Mouse (Mus musculus): ENCODE data around the gene Uqcrfs1. TPM values are rescaled to one million over a fixed set of nuclear protein-coding genes. Genes with fewer than 3 reads are reported as not detected.

The Uqcrfs1 gene
- 312 and 338 TPM in 2 replicates for polyA plus RNA-seq (2015; fragmentation: Nextera tagmentation; extraction: Ambion mirVana)

DNA sequence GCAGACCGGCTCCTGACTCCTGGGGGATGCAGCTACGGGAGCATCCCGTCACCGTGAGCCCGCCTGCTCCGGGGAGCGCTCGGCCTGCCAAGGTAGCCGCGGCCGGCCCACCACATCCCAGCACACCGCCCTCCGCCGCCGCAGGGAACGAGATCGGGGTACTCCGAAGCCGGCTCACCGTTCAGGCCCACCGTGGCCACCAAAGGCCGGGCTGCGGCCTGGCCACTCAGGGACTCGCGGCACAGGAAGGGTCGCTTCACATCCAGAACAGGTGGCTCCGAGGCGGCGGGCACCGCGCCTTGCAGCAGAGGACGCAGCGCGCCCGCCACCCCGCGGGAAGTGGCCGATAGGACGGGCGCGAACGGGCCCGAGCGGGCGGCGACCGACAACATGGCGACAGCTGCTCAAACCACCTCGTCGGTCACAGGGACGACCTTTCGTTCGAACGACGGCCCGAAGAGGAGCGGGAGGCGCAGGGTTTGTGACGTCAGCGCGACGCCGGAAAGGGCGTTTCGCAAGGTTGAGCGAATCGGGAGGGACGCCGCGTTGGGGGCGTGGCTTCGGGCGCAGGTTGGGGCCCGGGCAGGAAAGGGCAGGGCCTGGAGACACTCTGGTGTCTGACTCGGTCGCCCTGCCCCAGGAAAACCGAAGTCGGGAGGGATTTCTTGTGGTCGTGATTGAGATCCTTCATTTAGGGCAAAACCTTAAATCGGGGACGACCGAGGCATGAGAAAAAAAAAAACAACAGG lies at the start of gene Uqcrfs1:
Gene Uqcrfs1 (minus strand): TSS at position 507 of the 749 bp plus-strand sequence.
- H3K9ac ChIP-seq (replicated peaks; ENCODE audit: low read length) = peak within 1 kb of the TSS; percentile 94
- H3K36me3 ChIP-seq (ENCODE audit: insufficient read depth, low read length) = peaks cover 7% of the 10 kb centered on the region
- under 1% methylated on average over 82 of the region's 82 CpGs for whole genome bisulfite sequencing
- H3K4me2 ChIP-seq (replicated peaks; ENCODE audit: low read depth, low read length) = peak within 1 kb of the TSS; percentile 84
- H3K4me3 ChIP-seq (ENCODE audit: low read length) = peak within 1 kb of the TSS; percentile 99
- no peaks in the 10 kb centered on the region for H3K9me3 ChIP-seq (ENCODE audit: low read length)
- H3K27me3 ChIP-seq (ENCODE audit: insufficient read depth, low read length) = no peaks in the 10 kb centered on the region
- H3K27ac ChIP-seq (ENCODE audit: low read length) = peak within 1 kb of the TSS; percentile 82
- H3K4me1 ChIP-seq (ENCODE audit: insufficient read depth, low read length) = peaks cover 16% of the 10 kb centered on the region
- peak; percentile 99 for ATAC-seq (ENCODE audit: low FRiP score, low TSS enrichment)

GRCm38 (mm10) chr13:30585786-30586185 lies 40.6 kb upstream of the Uqcrfs1 start:
- no peak overlapping the region for H3K27ac ChIP-seq (ENCODE audit: low read length)
- H3K9me3 ChIP-seq (ENCODE audit: low read length) = no peaks in the 10 kb centered on the region
- ATAC-seq (ENCODE audit: low FRiP score, low TSS enrichment) = no peak
- H3K4me1 ChIP-seq (ENCODE audit: insufficient read depth, low read length) = no peaks in the 10 kb centered on the region
- no peak overlapping the region for H3K9ac ChIP-seq (replicated peaks; ENCODE audit: low read length)
- no peaks in the 10 kb centered on the region for H3K36me3 ChIP-seq (ENCODE audit: insufficient read depth, low read length)
- no peak overlapping the region for H3K4me2 ChIP-seq (replicated peaks; ENCODE audit: low read depth, low read length)
- 86% methylated on average over 3 of the region's 3 CpGs for WGBS
- no peaks in the 10 kb centered on the region for H3K27me3 ChIP-seq (ENCODE audit: insufficient read depth, low read length)
- no peak overlapping the region for H3K4me3 ChIP-seq (ENCODE audit: low read length)

DNA sequence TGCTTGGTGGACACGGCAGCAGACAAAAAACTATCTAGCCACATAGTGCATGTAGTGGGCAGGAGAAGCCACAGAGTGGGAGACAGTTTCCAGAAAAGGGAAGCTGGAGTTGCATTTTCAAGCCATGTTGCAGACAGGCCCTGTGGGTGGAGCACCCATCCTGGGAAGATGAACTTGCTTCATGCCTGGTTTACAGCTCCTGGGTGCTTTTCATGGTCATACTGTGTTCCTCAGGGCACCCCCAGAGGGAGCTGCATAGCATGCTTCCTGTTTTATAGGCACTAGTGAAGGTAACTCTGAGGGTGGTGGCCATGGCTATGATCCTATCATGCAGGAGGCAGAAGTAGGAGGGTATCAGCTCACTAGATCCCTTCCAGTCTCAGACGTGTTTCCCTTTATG lies 37.4 kb upstream of the Uqcrfs1 start:
- H3K36me3 ChIP-seq (ENCODE audit: insufficient read depth, low read length) = no peaks in the 10 kb centered on the region
- H3K4me3 ChIP-seq (ENCODE audit: low read length) = no peak overlapping the region
- WGBS = 63% methylated on average over 2 of the region's 2 CpGs
- H3K9me3 ChIP-seq (ENCODE audit: low read length) = 0 out of 2 replicates have a peak, but pooled peaks cover 2% of the 10 kb centered on the region
- H3K4me1 ChIP-seq (ENCODE audit: insufficient read depth, low read length) = no peaks in the 10 kb centered on the region
- no peak for ATAC-seq (ENCODE audit: low FRiP score, low TSS enrichment)
- H3K27me3 ChIP-seq (ENCODE audit: insufficient read depth, low read length) = no peaks in the 10 kb centered on the region
- H3K27ac ChIP-seq (ENCODE audit: low read length) = no peak overlapping the region
- H3K4me2 ChIP-seq (replicated peaks; ENCODE audit: low read depth, low read length) = no peak overlapping the region
- no peak overlapping the region for H3K9ac ChIP-seq (replicated peaks; ENCODE audit: low read length)

DNA sequence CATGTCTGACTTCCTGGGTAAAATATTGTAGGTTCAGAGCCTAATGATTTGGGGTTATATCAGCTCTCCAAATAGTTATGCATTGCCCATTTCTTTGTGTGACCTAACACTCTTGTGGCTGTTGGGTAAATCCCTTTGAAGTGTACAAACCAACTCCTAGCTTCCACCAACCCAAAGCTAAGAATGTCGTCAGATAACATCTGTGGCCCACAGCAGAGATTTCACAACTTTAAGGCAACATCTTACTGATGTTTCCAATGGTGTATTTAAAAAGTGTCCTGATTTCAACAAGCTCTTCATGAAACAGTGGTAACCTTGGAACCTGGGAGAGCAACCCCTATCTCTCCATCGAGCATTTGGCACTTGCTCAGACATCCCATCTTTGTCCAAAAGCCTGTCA lies 33.6 kb upstream of the Uqcrfs1 start:
- no peaks in the 10 kb centered on the region for H3K36me3 ChIP-seq (ENCODE audit: insufficient read depth, low read length)
- H3K27ac ChIP-seq (ENCODE audit: low read length) = no peak overlapping the region
- 0 out of 2 replicates have a peak, but pooled peaks cover 4% of the 10 kb centered on the region for H3K9me3 ChIP-seq (ENCODE audit: low read length)
- no peaks in the 10 kb centered on the region for H3K27me3 ChIP-seq (ENCODE audit: insufficient read depth, low read length)
- WGBS = 74% methylated on average over 2 of the region's 2 CpGs
- ATAC-seq (ENCODE audit: low FRiP score, low TSS enrichment) = no peak
- no peak overlapping the region for H3K4me3 ChIP-seq (ENCODE audit: low read length)
- H3K9ac ChIP-seq (replicated peaks; ENCODE audit: low read length) = no peak overlapping the region
- H3K4me1 ChIP-seq (ENCODE audit: insufficient read depth, low read length) = no peaks in the 10 kb centered on the region
- no peak overlapping the region for H3K4me2 ChIP-seq (replicated peaks; ENCODE audit: low read depth, low read length)

- Histone ChIP-seq H3K27ac (ENCODE audit: low read length) (no peak overlapping the region), H3K4me3 (ENCODE audit: low read length) (no peak overlapping the region), H3K4me1 (ENCODE audit: insufficient read depth, low read length) (no peaks in the 10 kb centered on the region), H3K4me2 (replicated peaks; ENCODE audit: low read depth, low read length) (no peak overlapping the region), H3K27me3 (ENCODE audit: insufficient read depth, low read length) (no peaks in the 10 kb centered on the region), H3K9ac (replicated peaks; ENCODE audit: low read length) (no peak overlapping the region), H3K9me3 (ENCODE audit: low read length) (0 out of 2 replicates have a peak, but pooled peaks cover 4% of the 10 kb centered on the region), H3K36me3 (ENCODE audit: insufficient read depth, low read length) (no peaks in the 10 kb centered on the region)
- WGBS = 68% methylated on average over 2 of the region's 2 CpGs
- ATAC-seq (ENCODE audit: low FRiP score, low TSS enrichment) = no peak
Observed at GRCm38 (mm10) chr13:30576819-30577218, 31.7 kb upstream of the Uqcrfs1 start.

DNA sequence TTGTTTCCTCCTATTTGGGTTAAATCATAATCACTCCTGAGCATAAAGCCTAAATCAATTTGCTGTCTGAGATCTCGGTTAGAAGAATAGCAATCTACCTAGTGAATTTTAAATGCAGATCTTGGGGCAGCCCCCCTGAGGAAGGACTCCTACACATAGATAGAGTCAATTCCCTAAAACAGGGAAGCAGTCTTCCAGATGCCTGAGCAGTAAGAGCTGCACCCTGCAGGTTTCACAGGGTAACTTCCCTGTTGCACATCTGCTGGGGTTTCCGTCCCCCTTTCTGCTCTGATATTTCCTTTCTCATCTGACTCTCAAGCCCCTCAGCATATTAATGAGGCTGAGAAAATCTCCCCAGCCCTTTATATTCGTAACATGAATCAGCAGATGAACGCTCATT lies 27.8 kb upstream of the Uqcrfs1 start:
- Histone ChIP-seq H3K27ac (ENCODE audit: low read length) (no peak overlapping the region), H3K27me3 (ENCODE audit: insufficient read depth, low read length) (no peaks in the 10 kb centered on the region), H3K4me1 (ENCODE audit: insufficient read depth, low read length) (no peaks in the 10 kb centered on the region), H3K4me2 (replicated peaks; ENCODE audit: low read depth, low read length) (no peak overlapping the region), H3K36me3 (ENCODE audit: insufficient read depth, low read length) (no peaks in the 10 kb centered on the region), H3K4me3 (ENCODE audit: low read length) (no peak overlapping the region), H3K9ac (replicated peaks; ENCODE audit: low read length) (no peak overlapping the region), H3K9me3 (ENCODE audit: low read length) (0 out of 2 replicates have a peak, but pooled peaks cover 4% of the 10 kb centered on the region)
- no peak for ATAC-seq (ENCODE audit: low FRiP score, low TSS enrichment)
- 68% methylated on average over 4 of the region's 4 CpGs for WGBS

GRCm38 (mm10) chr13:30570182-30570581 lies 25.0 kb upstream of the Uqcrfs1 start:
- H3K9ac ChIP-seq (replicated peaks; ENCODE audit: low read length) = no peak overlapping the region
- no peaks in the 10 kb centered on the region for H3K4me1 ChIP-seq (ENCODE audit: insufficient read depth, low read length)
- no peaks in the 10 kb centered on the region for H3K27me3 ChIP-seq (ENCODE audit: insufficient read depth, low read length)
- WGBS = 80% methylated on average over 1 of the region's 1 CpGs
- no peak overlapping the region for H3K27ac ChIP-seq (ENCODE audit: low read length)
- no peaks in the 10 kb centered on the region for H3K9me3 ChIP-seq (ENCODE audit: low read length)
- H3K4me2 ChIP-seq (replicated peaks; ENCODE audit: low read depth, low read length) = no peak overlapping the region
- H3K36me3 ChIP-seq (ENCODE audit: insufficient read depth, low read length) = no peaks in the 10 kb centered on the region
- no peak for ATAC-seq (ENCODE audit: low FRiP score, low TSS enrichment)
- no peak overlapping the region for H3K4me3 ChIP-seq (ENCODE audit: low read length)

GRCm38 (mm10) chr13:30567571-30567970 lies 22.4 kb upstream of the Uqcrfs1 start:
- Histone ChIP-seq H3K36me3 (ENCODE audit: insufficient read depth, low read length) (no peaks in the 10 kb centered on the region), H3K4me2 (replicated peaks; ENCODE audit: low read depth, low read length) (no peak overlapping the region), H3K27ac (ENCODE audit: low read length) (no peak overlapping the region), H3K9me3 (ENCODE audit: low read length) (no peaks in the 10 kb centered on the region), H3K4me3 (ENCODE audit: low read length) (no peak overlapping the region), H3K27me3 (ENCODE audit: insufficient read depth, low read length) (no peaks in the 10 kb centered on the region), H3K9ac (replicated peaks; ENCODE audit: low read length) (no peak overlapping the region), H3K4me1 (ENCODE audit: insufficient read depth, low read length) (no peaks in the 10 kb centered on the region)
- 68% methylated on average over 7 of the region's 7 CpGs for WGBS
- ATAC-seq (ENCODE audit: low FRiP score, low TSS enrichment) = no peak

GRCm38 (mm10) chr13:30566767-30567166 lies 21.6 kb upstream of the Uqcrfs1 start:
- no peak overlapping the region for H3K27ac ChIP-seq (ENCODE audit: low read length)
- WGBS = 58% methylated on average over 8 of the region's 8 CpGs
- no peak for ATAC-seq (ENCODE audit: low FRiP score, low TSS enrichment)
- no peak overlapping the region for H3K4me3 ChIP-seq (ENCODE audit: low read length)
- no peaks in the 10 kb centered on the region for H3K4me1 ChIP-seq (ENCODE audit: insufficient read depth, low read length)
- no peak overlapping the region for H3K4me2 ChIP-seq (replicated peaks; ENCODE audit: low read depth, low read length)
- no peaks in the 10 kb centered on the region for H3K36me3 ChIP-seq (ENCODE audit: insufficient read depth, low read length)
- H3K9ac ChIP-seq (replicated peaks; ENCODE audit: low read length) = no peak overlapping the region
- no peaks in the 10 kb centered on the region for H3K9me3 ChIP-seq (ENCODE audit: low read length)
- no peaks in the 10 kb centered on the region for H3K27me3 ChIP-seq (ENCODE audit: insufficient read depth, low read length)

- Histone ChIP-seq H3K4me1 (ENCODE audit: insufficient read depth, low read length) (no peaks in the 10 kb centered on the region), H3K27ac (ENCODE audit: low read length) (no peak overlapping the region), H3K36me3 (ENCODE audit: insufficient read depth, low read length) (no peaks in the 10 kb centered on the region), H3K9me3 (ENCODE audit: low read length) (no peaks in the 10 kb centered on the region), H3K4me3 (ENCODE audit: low read length) (no peak overlapping the region), H3K4me2 (replicated peaks; ENCODE audit: low read depth, low read length) (no peak overlapping the region), H3K27me3 (ENCODE audit: insufficient read depth, low read length) (no peaks in the 10 kb centered on the region), H3K9ac (replicated peaks; ENCODE audit: low read length) (no peak overlapping the region)
- 82% methylated on average over 1 of the region's 1 CpGs for WGBS
- ATAC-seq (ENCODE audit: low FRiP score, low TSS enrichment) = no peak
Observed at GRCm38 (mm10) chr13:30560603-30561002, 15.4 kb upstream of the Uqcrfs1 start.

Data from kidney, embryonic 16.5 days (tissue).